Mouse (Mus musculus) induced T-regulatory cell, adult 2 months (primary cell): ENCODE results near the gene Sertad4.

Experiments used
- DNase-seq: peaks from one replicate; pipeline ENCODE4 v3.0.0-alpha.2; 2012; ENCODE audit warnings: low read depth

Sertad4 gene

DNA sequence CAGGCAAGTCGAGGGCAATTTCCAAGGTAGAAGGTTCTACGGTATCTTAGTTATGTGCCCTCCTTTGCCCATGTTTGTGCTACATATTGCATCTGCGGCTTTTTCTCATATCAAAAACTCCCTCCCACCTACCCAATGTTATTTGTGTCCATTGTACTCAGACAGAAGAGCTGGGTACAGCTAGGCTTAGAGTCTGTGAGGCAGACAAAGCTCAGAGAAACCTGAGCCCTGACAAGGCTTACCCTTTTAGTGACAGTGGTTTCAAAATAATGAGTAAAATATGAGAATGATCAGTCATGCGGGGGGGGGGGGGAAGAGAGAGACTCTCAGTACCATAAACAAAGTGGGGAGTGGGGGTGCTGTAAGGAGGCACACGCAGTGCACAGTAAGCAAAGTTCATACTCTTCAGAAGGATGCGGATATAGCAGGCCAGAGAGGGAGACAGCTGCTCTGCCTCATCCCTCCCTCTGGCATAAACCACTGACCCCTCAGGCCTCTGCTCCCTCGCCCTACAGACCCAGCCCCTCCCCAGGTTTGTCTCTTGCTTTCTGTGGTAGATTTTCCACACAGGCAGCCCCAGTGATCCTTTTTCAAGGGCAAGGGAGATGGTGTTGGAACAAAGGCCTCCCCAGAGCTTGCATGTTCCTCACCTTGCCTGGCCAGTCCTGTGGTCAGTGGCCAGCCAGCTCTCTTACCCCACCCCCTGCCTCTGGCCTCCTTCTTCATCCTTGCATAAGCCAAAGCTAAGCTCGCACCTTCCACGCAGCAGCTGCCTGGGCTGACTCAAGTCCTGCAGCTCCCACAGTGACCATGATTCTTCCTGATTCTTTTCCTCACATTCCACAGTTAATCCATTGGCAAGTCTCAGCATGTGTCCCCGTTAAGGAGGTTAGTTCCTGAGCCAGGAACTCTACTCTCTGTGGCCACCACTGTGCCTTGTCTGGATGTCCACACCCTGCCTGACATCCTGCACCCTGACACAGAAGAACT lies 49.1 kb downstream of the Sertad4 start:
- DNase-seq = no peak

DNA sequence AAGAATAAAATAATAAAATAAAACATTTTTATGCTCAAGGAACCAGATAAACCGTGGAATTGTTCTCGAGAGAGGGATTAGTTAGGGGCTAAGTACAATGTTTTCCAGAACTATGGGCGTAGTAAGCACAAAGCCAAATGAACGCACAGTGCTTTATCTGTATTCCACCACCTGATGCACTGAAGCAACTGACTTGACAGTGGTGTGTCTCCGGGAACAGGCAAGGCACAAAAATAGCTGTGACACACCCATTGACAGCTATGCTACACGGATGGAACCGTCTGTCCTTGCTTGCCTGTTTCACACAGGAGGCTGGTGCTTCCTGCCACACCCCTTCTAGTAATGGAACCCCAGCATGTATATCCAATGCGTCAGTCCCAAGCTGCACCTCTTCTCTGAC lies 55.2 kb downstream of the Sertad4 start:
- DNase-seq = no peak

DNA sequence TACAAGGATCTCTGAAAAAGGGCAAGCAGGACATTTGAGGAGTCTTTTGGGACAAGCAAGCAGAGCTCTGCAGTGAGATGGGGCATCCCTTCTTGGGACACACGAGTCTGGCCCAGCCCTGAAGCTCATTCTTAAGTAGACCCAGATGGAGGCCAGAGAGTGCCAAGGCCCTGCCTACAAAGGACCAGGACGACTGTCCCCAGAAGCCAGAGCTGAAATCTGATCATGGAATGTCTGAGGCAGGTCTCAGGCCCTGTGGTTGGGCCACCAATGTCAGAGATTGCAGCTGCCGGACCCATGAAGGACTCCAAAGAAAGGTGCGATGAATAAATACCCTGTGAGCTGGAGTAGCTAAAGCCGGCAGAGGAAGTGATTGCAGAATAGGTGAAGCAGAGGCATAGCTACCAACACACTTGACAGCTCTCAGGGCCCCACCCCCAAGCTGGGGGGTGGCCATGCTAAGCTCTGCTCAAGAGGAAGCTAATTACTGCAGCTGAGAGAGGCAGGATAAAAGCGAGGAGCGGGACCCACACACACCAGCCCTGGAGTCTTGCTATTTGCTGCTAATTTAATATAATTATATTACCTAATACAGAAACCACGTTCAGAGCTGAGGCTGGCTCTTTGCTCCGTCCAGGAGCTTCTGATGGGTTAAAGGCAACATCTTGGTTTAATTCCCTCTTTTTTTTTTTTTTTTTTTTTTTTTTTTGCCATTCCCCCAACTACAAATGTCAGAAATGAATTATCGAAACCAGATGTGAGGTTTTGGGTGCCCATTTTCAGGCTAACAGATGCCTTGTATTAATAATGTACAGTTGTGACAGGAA lies 56.2 kb downstream of the Sertad4 start:
- no peak for DNase-seq

DNA sequence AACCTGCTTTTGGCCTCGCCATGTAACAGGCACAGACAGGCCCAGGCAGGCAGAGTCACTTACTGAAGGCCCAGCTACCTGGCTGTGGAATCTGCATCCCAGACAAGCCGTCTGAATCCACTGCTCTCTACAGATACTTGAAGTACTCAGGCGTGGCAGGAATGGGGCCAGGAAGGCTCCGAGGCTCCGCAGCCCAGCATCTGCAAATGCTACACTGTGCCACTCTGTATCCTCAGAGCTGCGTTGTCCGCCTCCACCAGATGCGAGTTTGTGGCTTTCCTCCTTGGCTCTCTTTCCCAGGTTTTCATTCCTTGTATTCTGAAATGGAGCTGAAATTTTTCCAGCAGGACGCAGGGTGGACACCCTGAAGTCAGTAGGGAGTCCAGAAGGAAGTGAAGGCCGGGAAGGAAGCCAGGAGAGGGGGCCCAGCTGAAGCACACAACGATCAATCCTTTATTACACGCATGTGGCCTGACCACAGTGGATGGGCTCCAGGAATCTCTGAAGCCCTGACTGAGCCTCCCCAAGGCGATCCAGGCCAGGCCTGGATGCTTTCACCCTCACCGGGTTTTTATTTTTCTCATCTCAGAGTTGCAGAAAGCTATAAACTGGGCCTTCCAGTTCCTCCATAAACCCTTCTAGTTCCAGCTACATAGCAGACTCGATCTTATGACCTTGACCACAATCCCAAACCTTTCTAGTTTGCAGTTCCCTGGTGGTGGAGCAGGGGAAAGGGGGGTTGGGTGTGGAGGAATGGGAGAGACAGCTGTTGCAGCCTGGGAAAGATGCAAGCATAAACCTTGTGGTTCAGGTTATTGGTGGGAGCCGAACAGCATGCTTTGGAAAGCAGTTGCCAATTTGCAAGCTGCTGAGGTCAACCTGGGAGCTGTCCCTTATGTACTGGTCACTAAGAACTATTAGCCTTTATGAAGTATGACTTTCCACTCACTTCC lies 57.1 kb downstream of the Sertad4 start:
- no peak for DNase-seq

DNA sequence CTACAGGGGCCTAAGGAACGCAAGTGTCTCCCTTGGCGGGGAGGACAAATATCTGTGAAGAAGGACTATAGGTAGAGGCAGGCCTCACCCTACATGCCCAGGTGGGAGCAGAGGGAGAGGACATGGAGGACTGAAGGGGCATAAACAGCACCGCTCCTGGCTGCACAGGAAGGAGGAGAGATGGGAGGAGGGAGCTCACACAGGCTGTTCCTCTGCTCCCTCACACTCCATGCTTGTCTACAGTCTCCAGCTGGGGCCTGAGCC lies 58.6 kb downstream of the Sertad4 start:
- no peak for DNase-seq

DNA sequence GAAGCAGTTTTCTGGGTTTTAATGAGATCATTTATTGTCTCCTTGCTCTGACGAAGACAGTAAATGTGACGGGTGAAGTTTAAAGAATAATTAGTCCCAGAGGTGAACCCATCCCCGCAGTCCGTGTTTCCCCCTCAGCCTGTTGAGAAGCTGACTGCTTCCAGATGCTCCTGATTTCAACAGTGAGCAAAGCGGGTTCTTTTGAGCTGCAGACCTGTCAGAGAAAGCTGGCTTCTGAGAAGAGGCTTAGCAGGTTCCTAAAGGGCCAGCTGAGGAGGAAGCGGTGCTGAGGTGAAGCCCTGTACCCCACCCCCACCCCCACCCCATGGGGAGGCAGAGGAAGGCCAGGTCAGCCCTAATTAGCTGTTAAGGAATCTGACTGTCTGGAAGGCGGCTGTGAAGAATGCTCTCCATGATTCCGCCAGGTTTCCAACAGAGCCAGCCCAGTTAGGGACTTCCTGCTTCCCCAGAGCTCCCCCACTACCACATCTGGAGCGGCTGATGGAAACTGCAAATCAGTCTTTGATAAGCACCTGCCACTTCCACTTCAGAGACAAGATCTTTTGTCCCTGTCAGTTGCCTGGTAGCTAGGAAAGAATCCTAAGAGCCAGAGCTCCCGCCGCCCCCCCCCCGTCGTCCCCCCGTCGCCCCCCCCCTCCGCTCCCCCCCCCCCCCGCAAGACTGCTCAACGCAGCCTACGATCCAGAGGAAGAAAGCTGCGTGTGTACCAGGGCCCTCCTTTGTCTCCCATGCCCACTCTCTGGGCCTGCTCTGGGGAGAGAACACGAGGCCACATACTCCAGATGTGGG lies 59.1 kb downstream of the Sertad4 start:
- no peak for DNase-seq

DNA sequence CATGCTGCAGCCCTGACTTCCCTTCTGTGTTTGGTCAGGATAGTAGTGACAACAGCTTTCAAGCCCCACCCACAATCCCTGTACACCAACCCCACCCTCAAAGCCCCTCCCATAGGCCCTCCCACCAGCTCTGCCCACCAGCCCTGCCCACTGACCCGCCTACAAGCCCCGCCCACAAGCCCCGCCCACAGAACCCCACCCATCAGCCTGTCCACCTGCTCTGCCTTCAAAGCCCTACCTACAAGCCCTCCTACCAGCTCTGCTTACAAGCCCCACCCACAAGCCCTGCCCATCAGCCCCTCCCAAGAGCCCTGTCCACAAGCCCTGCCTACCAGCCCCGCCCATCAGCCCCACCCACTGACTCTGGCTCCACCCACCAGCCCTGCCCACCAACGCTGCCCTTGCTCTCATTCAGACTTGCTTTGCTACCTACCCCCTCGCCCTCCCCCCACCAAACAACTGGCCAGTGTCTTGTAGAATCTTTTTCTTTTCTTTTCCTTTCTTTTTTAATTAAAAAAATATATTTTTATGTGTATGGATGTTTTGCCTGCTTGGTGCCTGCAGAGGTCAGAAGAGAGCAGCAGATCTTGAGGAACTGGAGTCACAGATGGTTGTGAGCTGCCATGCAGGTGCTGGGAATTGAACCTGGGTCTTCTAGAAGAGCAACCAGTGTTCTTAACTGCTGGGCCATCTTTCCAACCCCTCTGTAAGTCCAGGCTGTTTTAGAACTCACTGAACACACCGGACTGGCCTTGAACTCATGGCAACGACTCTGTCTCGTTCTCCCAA lies 60.4 kb downstream of the Sertad4 start:
- DNase-seq = peak; percentile 10
